Mouse (Mus musculus) embryonic facial prominence, embryonic 13.5 days (tissue): ENCODE measurements around the gene Prr7. TPM values are rescaled to one million over a fixed set of nuclear protein-coding genes. Genes with fewer than 3 reads are reported as not detected.

Experiments used
- ATAC-seq: fragments of 200-750 bp; cut with Nextera tagmentation; 2 replicates; pipeline ENCODE4 v1.8.0; 2017; ENCODE audit warnings: low read depth; ENCODE audit not compliant: insufficient number of reproducible peaks, insufficient read depth, low FRiP score, low TSS enrichment
- H3K27ac ChIP-seq: fragments of 300-500 bp; sonication (generic); 2 replicates; pipeline ENCODE4 v1.5.1; 2015; ENCODE audit warnings: moderate library complexity, mild to moderate bottlenecking, inconsistent platforms
- H3K27me3 ChIP-seq: fragments of 300-500 bp; sonication (generic); 2 replicates; pipeline ENCODE4 v1.6.1; 2015; ENCODE audit warnings: mild to moderate bottlenecking, inconsistent platforms
- H3K36me3 ChIP-seq: fragments of 300-500 bp; sonication (generic); 2 replicates; pipeline ENCODE4 v1.6.1; 2015; ENCODE audit warnings: mild to moderate bottlenecking, inconsistent platforms
- H3K4me1 ChIP-seq: fragments of 300-500 bp; sonication (generic); 2 replicates; pipeline ENCODE4 v1.6.1; 2015; ENCODE audit warnings: inconsistent platforms
- H3K4me2 ChIP-seq: fragments of 300-500 bp; sonication (generic); 2 replicates; pipeline ENCODE4 v1.6.1; 2015; ENCODE audit warnings: moderate library complexity, mild to moderate bottlenecking, inconsistent platforms
- H3K4me3 ChIP-seq: fragments of 300-500 bp; sonication (generic); 2 replicates; pipeline ENCODE4 v1.5.1; 2015; ENCODE audit warnings: mild to moderate bottlenecking, inconsistent platforms
- H3K9ac ChIP-seq: fragments of 300-500 bp; sonication (generic); 2 replicates; pipeline ENCODE4 v1.6.1; 2015; ENCODE audit warnings: mild to moderate bottlenecking, inconsistent platforms
- H3K9me3 ChIP-seq: fragments of 300-500 bp; sonication (generic); 2 replicates; pipeline ENCODE4 v1.6.1; 2016; ENCODE audit warnings: inconsistent platforms
- WGBS: fragments of 180-500 bp; shearing (Covaris S2); methylation state at CpG from one replicate; pipeline ENCODE4 v1.1.7; 2015; ENCODE audit warnings: mixed read lengths; 5-methylcytosine and 5-hydroxymethylcytosine counted together
- microRNA-seq: library from miRNA; unstranded; fragments of <30 nt; microRNA quantifications from one replicate; pipeline ENCODE4, GENCODE M21; 2016
- polyA plus RNA-seq: library from polyadenylated mRNA; unstranded; fragments of >200 nt; fragmentation: Nextera tagmentation; extraction: Ambion mirVana; gene quantifications from 2 replicates; pipeline ENCODE4 v1.2.1, GENCODE M21; 2015

Gene Prr7
- polyA plus RNA-seq, 1 experiment from 2014 or later = 1.2 TPM

- Histone ChIP-seq H3K27me3 (no peaks in the 10 kb centered on the region), H3K4me3 (peak overlapping the region; percentile 87), H3K36me3 (peaks cover 33% of the 10 kb centered on the region), H3K9me3 (no peaks in the 10 kb centered on the region), H3K9ac (peak overlapping the region; percentile 93), H3K4me1 (peaks cover 35% of the 10 kb centered on the region), H3K4me2 (peak overlapping the region; percentile 92), H3K27ac (peak overlapping the region; percentile 89)
- ATAC-seq = no peak
- 12% methylated on average over 5 of the region's 5 CpGs for WGBS
Observed at GRCm38 (mm10) chr13:55511492-55511861, 47.4 kb downstream of the Prr7 start.

DNA sequence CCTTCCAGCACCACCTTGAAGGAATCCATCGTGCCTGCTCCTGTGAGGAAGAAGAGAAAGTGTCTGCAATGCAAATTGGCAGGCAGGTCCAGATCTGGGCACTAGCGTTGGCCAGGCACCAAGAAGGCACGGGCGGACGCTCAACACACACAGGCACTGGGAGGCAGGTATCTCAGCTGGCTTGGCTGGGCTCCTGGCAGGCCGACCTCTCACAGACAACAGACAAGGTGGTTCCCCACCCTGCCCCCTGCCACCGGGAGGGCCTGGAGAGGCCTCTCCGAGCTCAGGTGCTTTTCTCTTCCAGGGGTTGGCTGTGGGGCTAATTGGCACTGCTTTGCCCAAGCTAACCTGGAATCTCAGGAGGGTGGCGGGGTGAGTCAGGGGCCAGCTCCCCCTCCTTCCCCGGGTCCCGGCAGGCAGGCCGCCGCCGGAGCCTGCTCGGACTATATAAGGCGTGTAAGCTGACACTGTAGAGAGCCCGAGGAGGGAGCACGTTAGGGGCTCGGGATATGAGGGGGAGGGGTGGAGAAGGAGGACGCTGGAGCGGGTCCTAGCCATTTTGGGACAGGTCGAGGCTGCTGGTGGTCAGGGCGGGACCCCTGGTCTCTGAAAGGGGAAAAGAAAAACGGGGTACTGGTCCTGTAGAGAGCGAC lies 48.4 kb downstream of the Prr7 start:
- no peaks in the 10 kb centered on the region for H3K9me3 ChIP-seq
- H3K9ac ChIP-seq = peak overlapping the region; percentile 93
- no peaks in the 10 kb centered on the region for H3K27me3 ChIP-seq
- H3K4me1 ChIP-seq = peaks cover 35% of the 10 kb centered on the region
- 1% methylated on average over 25 of the region's 25 CpGs for whole genome bisulfite sequencing
- peak; percentile 57 for ATAC-seq
- H3K36me3 ChIP-seq = peaks cover 23% of the 10 kb centered on the region
- H3K4me2 ChIP-seq = peak overlapping the region; percentile 92
- peak overlapping the region; percentile 89 for H3K27ac ChIP-seq
- H3K4me3 ChIP-seq = peak overlapping the region; percentile 87

- under 1% methylated on average over 55 of the region's 55 CpGs for WGBS
- H3K4me1 ChIP-seq = peaks cover 35% of the 10 kb centered on the region
Observed at GRCm38 (mm10) chr13:55513111-55513748, 49.2 kb downstream of the Prr7 start, which contains the start of gene Pdlim7. TSS of gene Pdlim7 (minus strand) at chr13:55513676.

GRCm38 (mm10) chr13:55513828-55514227 lies 49.8 kb downstream of the Prr7 start:
- peak overlapping the region; percentile 87 for H3K4me3 ChIP-seq
- H3K36me3 ChIP-seq = peaks cover 9% of the 10 kb centered on the region
- H3K27ac ChIP-seq = no peak overlapping the region
- peaks cover 34% of the 10 kb centered on the region for H3K4me1 ChIP-seq
- H3K27me3 ChIP-seq = no peaks in the 10 kb centered on the region
- WGBS = 31% methylated on average over 9 of the region's 9 CpGs
- peak overlapping the region; percentile 92 for H3K4me2 ChIP-seq
- H3K9me3 ChIP-seq = no peaks in the 10 kb centered on the region
- no peak for ATAC-seq
- peak overlapping the region; percentile 93; the same call in 1 of the 2 replicates for H3K9ac ChIP-seq

More at GRCm38 (mm10) chr13:55513111-55513748, 49.2 kb downstream of the Prr7 start, which contains the start of gene Pdlim7:
- Histone ChIP-seq H3K36me3 (peaks cover 15% of the 10 kb centered on the region), H3K9me3 (no peaks in the 10 kb centered on the region), H3K9ac (peak within 1 kb of the TSS; percentile 93), H3K27me3 (no peaks in the 10 kb centered on the region), H3K27ac (peak within 1 kb of the TSS; percentile 89), H3K4me2 (peak within 1 kb of the TSS; percentile 92), H3K4me3 (peak within 1 kb of the TSS; percentile 87)
- peak; percentile 57 for ATAC-seq

- no peak overlapping the region for H3K4me3 ChIP-seq
- no peak for ATAC-seq
- H3K27me3 ChIP-seq = no peaks in the 10 kb centered on the region
- no peak overlapping the region for H3K9ac ChIP-seq
- no peak overlapping the region for H3K4me2 ChIP-seq
- no peak overlapping the region for H3K27ac ChIP-seq
- no peaks in the 10 kb centered on the region for H3K36me3 ChIP-seq
- H3K4me1 ChIP-seq = peaks cover 7% of the 10 kb centered on the region
- H3K9me3 ChIP-seq = no peaks in the 10 kb centered on the region
- 5% methylated on average over 5 of the region's 5 CpGs for WGBS
Observed at GRCm38 (mm10) chr13:55516955-55517354, 52.9 kb downstream of the Prr7 start.

DNA sequence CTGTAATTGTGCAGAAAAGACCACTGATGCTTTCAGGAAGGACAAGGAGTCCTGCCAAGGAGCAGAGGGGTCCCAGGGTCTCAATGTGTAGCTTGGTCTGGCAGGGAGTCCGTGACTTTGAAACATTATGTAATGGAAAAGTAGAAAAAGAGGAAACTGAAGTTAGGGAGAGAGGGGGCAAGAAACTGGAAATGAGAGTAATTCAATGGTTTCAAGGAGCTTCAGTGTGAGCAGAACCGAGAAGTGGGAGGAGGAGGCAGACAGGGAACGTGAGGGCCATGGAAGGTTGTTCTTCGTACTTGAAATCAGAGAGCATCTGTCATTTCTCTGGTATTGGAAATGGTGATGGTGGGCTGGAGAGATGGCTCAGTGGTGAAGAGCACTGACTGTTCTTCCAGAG lies 55.5 kb downstream of the Prr7 start:
- Histone ChIP-seq H3K9me3 (no peaks in the 10 kb centered on the region), H3K4me2 (no peak overlapping the region), H3K9ac (no peak overlapping the region), H3K4me3 (no peak overlapping the region), H3K36me3 (no peaks in the 10 kb centered on the region), H3K4me1 (no peaks in the 10 kb centered on the region), H3K27ac (no peak overlapping the region), H3K27me3 (no peaks in the 10 kb centered on the region)
- no peak for ATAC-seq
- WGBS = 76% methylated on average over 4 of the region's 4 CpGs

GRCm38 (mm10) chr13:55522730-55523129 lies 58.7 kb downstream of the Prr7 start:
- Histone ChIP-seq H3K27me3 (no peaks in the 10 kb centered on the region), H3K9me3 (no peaks in the 10 kb centered on the region), H3K9ac (no peak overlapping the region), H3K4me2 (no peak overlapping the region), H3K27ac (no peak overlapping the region), H3K4me3 (no peak overlapping the region), H3K4me1 (no peaks in the 10 kb centered on the region), H3K36me3 (no peaks in the 10 kb centered on the region)
- WGBS = 57% methylated on average over 8 of the region's 8 CpGs
- ATAC-seq = no peak

Small RNA genes within 50 kb of the gene (microRNA-seq; reads per million reads assigned to microRNA genes)
- gene Mir6943 = not detected
- 32.5 reads per million, percentile 41 among the genes with 10 or more reads in this experiment for gene Mir6944
- 0.92 reads per million for gene Mir6945

Other genes starting within 250 kb of the Prr7 start
- 369 and 402 TPM in 2 replicates for gene Prelid1, start 143.8 kb upstream of the Prr7 start, polyA plus RNA-seq
- gene Rab24, start 142.3 kb upstream of the Prr7 start, polyA plus RNA-seq = 104 and 112 TPM in 2 replicates
- gene Mxd3, start 134.4 kb upstream of the Prr7 start, polyA plus RNA-seq = 41.4 and 51.0 TPM in 2 replicates
- 89.3 and 93.1 TPM in 2 replicates for gene Lman2, start 101.5 kb upstream of the Prr7 start, polyA plus RNA-seq
- 1.4 TPM in 2 replicates for gene Rgs14, start 94.5 kb upstream of the Prr7 start, polyA plus RNA-seq
- gene Slc34a1, start 66.1 kb upstream of the Prr7 start, polyA plus RNA-seq = not detected in 2 replicates
- gene Pfn3, start 49.0 kb upstream of the Prr7 start, polyA plus RNA-seq = not detected in 2 replicates
- 0.24 and 1.6 TPM in 2 replicates for gene F12, start 37.5 kb upstream of the Prr7 start, polyA plus RNA-seq
- gene Grk6, start 19.2 kb upstream of the Prr7 start, polyA plus RNA-seq = 36.4 and 45.3 TPM in 2 replicates
- 275 and 276 TPM in 2 replicates for gene Dbn1, start 23.8 kb downstream of the Prr7 start, polyA plus RNA-seq
- 105 and 119 TPM in 2 replicates for gene Pdlim7, start 49.4 kb downstream of the Prr7 start, polyA plus RNA-seq
- 2.3 and 2.8 TPM in 2 replicates for gene Dok3, start 65.0 kb downstream of the Prr7 start, polyA plus RNA-seq
- 73.0 and 80.0 TPM in 2 replicates for gene Ddx41, start 72.4 kb downstream of the Prr7 start, polyA plus RNA-seq
- 47.4 and 49.9 TPM in 2 replicates for gene Fam193b, start 106.9 kb downstream of the Prr7 start, polyA plus RNA-seq
- 158 and 177 TPM in 2 replicates for gene Tmed9, start 109.5 kb downstream of the Prr7 start, polyA plus RNA-seq
- gene B4galt7, start 135.6 kb downstream of the Prr7 start, polyA plus RNA-seq = 34.3 and 35.1 TPM in 2 replicates
- 76.3 and 76.5 TPM in 2 replicates for gene Caml, start 158.7 kb downstream of the Prr7 start, polyA plus RNA-seq
- gene Ddx46, start 170.8 kb downstream of the Prr7 start, polyA plus RNA-seq = 43.2 and 44.3 TPM in 2 replicates
- gene B230219D22Rik, start 228.9 kb downstream of the Prr7 start, polyA plus RNA-seq = 71.5 and 73.7 TPM in 2 replicates